Mouse (Mus musculus) MEL (cell line): ENCODE measurements around the gene Cep78. TPM values are rescaled to one million over a fixed set of nuclear protein-coding genes. Genes with fewer than 3 reads are reported as not detected.

Experiments
- DNase-seq: peaks from one replicate; pipeline ENCODE4 v3.0.0; 2011; ENCODE audit warnings: low read depth, low spot score
- H3K27ac ChIP-seq: 2 replicates; pipeline ENCODE4 v1.5.1; 2012; ENCODE audit warnings: low read depth, mild to moderate bottlenecking, control low read depth, low read length, moderate library complexity; ENCODE audit not compliant: control insufficient read depth
- H3K27me3 ChIP-seq, 2 experiments: fragments of 150-350 bp in 1 of 2; sonication (generic) in 1 of 2; 2 replicates each; pipeline ENCODE4 v1.6.1; 2012; ENCODE audit warnings: low read length in 2 of 2, mild to moderate bottlenecking in 2 of 2, improper control_type of control experiment in 1 of 2, moderate library complexity in 1 of 2; ENCODE audit not compliant: insufficient read depth in 2 of 2, control insufficient read depth in 1 of 2
- H3K36me3 ChIP-seq, 2 experiments: 2 replicates each; pipeline ENCODE4 v1.6.1; 2012 to 2014; ENCODE audit warnings: low read length in 2 of 2, improper control_type of control experiment in 1 of 2, inconsistent platforms in 1 of 2, mild to moderate bottlenecking in 1 of 2; ENCODE audit not compliant: insufficient read depth in 2 of 2, control insufficient read depth in 1 of 2
- H3K4me1 ChIP-seq, 2 experiments: fragments of 150-350 bp in 1 of 2; sonication (generic) in 1 of 2; 2 replicates each; pipeline ENCODE4 v1.6.1; 2012; ENCODE audit warnings: low read length in 2 of 2, improper control_type of control experiment in 1 of 2, mild to moderate bottlenecking in 1 of 2; ENCODE audit not compliant: insufficient read depth in 2 of 2, control insufficient read depth in 1 of 2
- H3K4me3 ChIP-seq, 2 experiments: fragments of 150-350 bp in 1 of 2; sonication (generic) in 1 of 2; 2 replicates each; pipeline ENCODE4 v1.5.1; 2012; ENCODE audit warnings: low read depth in 2 of 2, low read length in 2 of 2, mild to moderate bottlenecking in 2 of 2, moderate library complexity in 2 of 2, control low read depth in 1 of 2, improper control_type of control experiment in 1 of 2; ENCODE audit not compliant: control insufficient read depth in 1 of 2, insufficient read depth in 1 of 2
- H3K79me2 ChIP-seq: 2 replicates; pipeline ENCODE4 v1.6.1; 2012; ENCODE audit warnings: mild to moderate bottlenecking, low read length, moderate library complexity; ENCODE audit not compliant: control insufficient read depth, poor library complexity, insufficient read depth
- H3K9ac ChIP-seq: 2 replicates; pipeline ENCODE4 v1.6.1; 2012; ENCODE audit warnings: low read depth, mild to moderate bottlenecking, control low read depth, low read length, moderate library complexity; ENCODE audit not compliant: control insufficient read depth, poor library complexity, severe bottlenecking
- H3K9me3 ChIP-seq: fragments of 150-350 bp; sonication (generic); replicated peaks from 2 replicates; pipeline ENCODE4 v1.6.1; 2012; ENCODE audit warnings: mild to moderate bottlenecking, low read length, improper control_type of control experiment, moderate library complexity; ENCODE audit not compliant: insufficient read depth
- BHLHE40 ChIP-seq: IDR thresholded peaks from 2 replicates; pipeline ENCODE4 v1.6.1; 2012; ENCODE audit warnings: low read depth, mild to moderate bottlenecking, inconsistent platforms, low read length, improper control_type of control experiment, borderline replicate concordance
- CTCF ChIP-seq, 3 experiments: IDR thresholded peaks in 2 of 3; conservative IDR thresholded peaks in 1 of 3; 2 replicates each; pipeline ENCODE4 v1.5.1; 2011 to 2012; ENCODE audit warnings: low read length in 3 of 3, low read depth in 2 of 3, mild to moderate bottlenecking in 2 of 3, improper control_type of control experiment in 1 of 3, inconsistent platforms in 1 of 3, mixed read lengths in 1 of 3, moderate library complexity in 1 of 3; ENCODE audit not compliant: control insufficient read depth in 1 of 3, insufficient read depth in 1 of 3, poor library complexity in 1 of 3, severe bottlenecking in 1 of 3
- E2F4 ChIP-seq: IDR thresholded peaks from 2 replicates; pipeline ENCODE4 v1.6.1; 2011; ENCODE audit warnings: low read depth, low read length, improper control_type of control experiment, borderline replicate concordance
- EP300 ChIP-seq, 2 experiments: IDR thresholded peaks; 2 replicates each; pipeline ENCODE4 v1.6.1; 2011; ENCODE audit warnings: improper control_type of control experiment in 2 of 2, low read length in 2 of 2, low read depth in 1 of 2, mild to moderate bottlenecking in 1 of 2
- ETS1 ChIP-seq: IDR thresholded peaks from 2 replicates; pipeline ENCODE4 v1.6.1; 2012; ENCODE audit warnings: low read depth, mild to moderate bottlenecking, inconsistent platforms, low read length, improper control_type of control experiment, moderate library complexity
- GABPA ChIP-seq: IDR thresholded peaks from 2 replicates; pipeline ENCODE4 v1.6.1; 2012; ENCODE audit warnings: low read depth, mild to moderate bottlenecking, inconsistent platforms, low read length, improper control_type of control experiment, moderate library complexity
- GATA1 ChIP-seq: IDR thresholded peaks from 2 replicates; pipeline ENCODE4 v1.6.1; 2011; ENCODE audit warnings: low read depth, low read length, improper control_type of control experiment
- HCFC1 ChIP-seq: IDR thresholded peaks from 2 replicates; pipeline ENCODE4 v1.6.1; 2012; ENCODE audit warnings: low read depth, mild to moderate bottlenecking, inconsistent platforms, low read length, improper control_type of control experiment, moderate library complexity
- MAX ChIP-seq: IDR thresholded peaks from 2 replicates; pipeline ENCODE4 v1.6.1; 2011; ENCODE audit warnings: low read length, improper control_type of control experiment
- MEF2A ChIP-seq: IDR thresholded peaks from 2 replicates; pipeline ENCODE4 v1.6.1; 2014; ENCODE audit warnings: low read depth, mild to moderate bottlenecking, inconsistent platforms, low read length, improper control_type of control experiment; ENCODE audit not compliant: poor library complexity, insufficient replicate concordance, severe bottlenecking; ENCODE audit errors: extremely low read depth
- MXI1 ChIP-seq: IDR thresholded peaks from 2 replicates; pipeline ENCODE4 v1.6.1; 2011; ENCODE audit warnings: mild to moderate bottlenecking, low read depth, low read length, improper control_type of control experiment
- MYB ChIP-seq: IDR thresholded peaks from 2 replicates; pipeline ENCODE4 v1.6.1; 2011; ENCODE audit warnings: mild to moderate bottlenecking, low read depth, low read length, improper control_type of control experiment
- MYC ChIP-seq: IDR thresholded peaks from 2 replicates; pipeline ENCODE4 v1.6.1; 2011; ENCODE audit warnings: low read depth, mild to moderate bottlenecking, low read length, improper control_type of control experiment, moderate library complexity
- RAD21 ChIP-seq: IDR thresholded peaks from 2 replicates; pipeline ENCODE4 v1.6.1; 2011; ENCODE audit warnings: mild to moderate bottlenecking, low read depth, low read length, improper control_type of control experiment
- SIN3A ChIP-seq: IDR thresholded peaks from 2 replicates; pipeline ENCODE4 v1.6.1; 2012; ENCODE audit warnings: low read length, improper control_type of control experiment, inconsistent platforms
- SMC3 ChIP-seq: IDR thresholded peaks from 2 replicates; pipeline ENCODE4 v1.6.1; 2011; ENCODE audit warnings: low read depth, low read length, improper control_type of control experiment
- TAL1 ChIP-seq: IDR thresholded peaks from 2 replicates; pipeline ENCODE4 v1.6.1; 2012; ENCODE audit warnings: mild to moderate bottlenecking, inconsistent platforms, low read length, moderate library complexity, mixed read lengths
- TBP ChIP-seq: IDR thresholded peaks from 2 replicates; pipeline ENCODE4 v1.8.0; 2011; ENCODE audit warnings: low read depth, low read length, improper control_type of control experiment
- ZC3H11A ChIP-seq: IDR thresholded peaks from 2 replicates; pipeline ENCODE4 v1.6.1; 2012; ENCODE audit warnings: low read depth, mild to moderate bottlenecking, inconsistent platforms, low read length, improper control_type of control experiment
- ZNF384 ChIP-seq: IDR thresholded peaks from 2 replicates; pipeline ENCODE4 v1.6.1; 2012; ENCODE audit warnings: low read depth, mild to moderate bottlenecking, inconsistent platforms, low read length, improper control_type of control experiment
- polyA plus RNA-seq, 2 experiments: library from polyadenylated mRNA; stranded (reverse) in 1 of 2; unstranded in 1 of 2; fragments of >175 nt in 1 of 2; fragments of >200 nt in 1 of 2; gene quantifications; 2 replicates each; pipeline versions ENCODE4 v1.2.1 to v1.2.4; 2012; ENCODE audit warnings: low replicate concordance in 2 of 2, low read depth in 1 of 2; ENCODE audit not compliant: insufficient read length in 2 of 2, insufficient read depth in 1 of 2, missing spikeins in 1 of 2
- total RNA-seq: library from RNA; depleted of rRNA; stranded (reverse); fragments of 300-350 nt; gene quantifications from 2 replicates; pipeline ENCODE4 v1.2.3, GENCODE M21; 2012

The Cep78 gene
- total and polyA plus RNA-seq, 3 experiments: 22.2 to 23.0 TPM; not detected in 1

DNA sequence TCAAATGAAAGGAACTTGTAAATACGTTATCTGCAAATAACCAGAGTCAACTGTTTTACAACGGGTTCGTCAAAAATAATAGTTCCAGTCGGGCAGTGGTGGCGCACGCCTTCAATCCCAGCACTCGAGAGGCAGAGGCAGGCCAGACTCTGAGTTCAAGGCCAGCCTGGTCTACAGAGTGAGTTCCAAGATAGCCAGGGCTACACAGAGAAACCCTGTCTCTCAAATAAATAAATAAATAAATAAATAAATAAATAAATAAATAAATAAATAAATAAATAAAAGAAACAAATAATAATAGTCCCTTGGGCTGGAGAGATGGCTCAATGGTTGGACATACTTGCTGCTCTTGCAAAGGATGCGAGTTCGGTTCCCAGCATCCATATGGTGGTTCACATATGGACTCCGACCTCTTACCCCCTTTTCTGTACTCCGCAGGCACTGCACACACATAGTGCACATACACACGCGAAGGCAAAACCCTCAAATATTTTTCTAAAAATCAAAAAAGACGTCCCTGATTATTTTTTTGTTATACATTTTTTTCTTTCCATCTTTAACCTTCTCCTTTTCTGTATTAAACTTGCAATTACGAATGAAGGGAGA lies 947 bp downstream of the Cep78 start:
- H3K79me2 ChIP-seq: peaks cover 16% of the 10 kb centered on the region

DNA sequence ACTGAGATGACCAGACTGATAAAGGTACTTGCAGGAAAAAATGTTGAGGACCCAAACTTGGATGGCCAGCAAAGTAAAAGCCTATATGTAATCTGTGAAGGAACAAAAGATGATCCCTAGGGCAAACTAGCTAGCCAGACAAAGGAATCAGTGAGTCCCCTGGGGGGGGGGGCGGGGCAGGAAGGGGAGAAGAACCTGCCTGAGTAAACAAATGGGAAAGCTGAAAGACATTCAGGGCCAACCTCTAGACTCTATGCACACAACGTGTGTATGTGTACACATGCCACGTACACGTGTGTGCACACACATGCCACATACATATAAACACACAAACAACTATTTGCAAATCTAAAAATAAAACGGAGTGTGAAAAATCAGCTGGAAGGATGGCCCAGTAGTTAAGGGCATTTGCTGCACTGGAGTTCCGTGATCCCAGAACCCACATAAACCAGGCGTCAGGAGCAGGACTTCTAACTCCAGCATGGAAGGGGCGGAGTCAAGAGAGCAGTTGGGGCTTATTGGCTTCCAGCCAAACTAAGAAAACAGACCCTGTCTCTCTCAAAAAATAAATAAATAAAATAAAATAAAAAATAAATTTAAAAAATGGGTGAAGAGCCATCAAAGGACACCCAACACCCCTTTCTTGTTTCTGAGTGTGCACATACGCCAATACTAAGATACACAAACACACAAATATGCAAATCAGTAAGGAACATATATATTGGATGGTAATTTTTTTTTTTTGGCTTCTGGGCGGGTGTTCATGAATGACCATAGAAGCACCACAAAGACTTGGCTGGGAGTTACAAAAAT lies 1.7 kb downstream of the Cep78 start:
- Histone ChIP-seq H3K27ac (peak overlapping the region; percentile 30; the same call in 1 of the 2 replicates), H3K36me3 (peaks cover 0 to 13% of the 10 kb centered on the region in 2 experiments; a peak in 2 of 4 replicates), H3K27me3 (no peaks in the 10 kb centered on the region), H3K4me3 (peak overlapping the region; percentile 25 to 87; a peak in 3 of 4 replicates), H3K4me1 (peaks cover 0 to 4% of the 10 kb centered on the region in 2 experiments; a peak in 2 of 4 replicates), H3K9me3 (no peaks in the 10 kb centered on the region), H3K9ac (peak overlapping the region; percentile 39; the same call in 1 of the 2 replicates), H3K79me2 (peaks cover 16% of the 10 kb centered on the region)
- peak; percentile 68 for DNase-seq
- TF ChIP-seq MEF2A: no peak
- peak; percentile 81 for TF ChIP-seq ZNF384
- no peak for TF ChIP-seq GABPA

More for the DNA sequence above, 947 bp downstream of the Cep78 start:
- Histone ChIP-seq H3K27me3 (no peaks in the 10 kb centered on the region), H3K27ac (peak overlapping the region; percentile 51), H3K9me3 (no peaks in the 10 kb centered on the region), H3K36me3 (peaks cover 0 to 13% of the 10 kb centered on the region in 2 experiments; a peak in 2 of 4 replicates), H3K4me1 (peaks cover 0 to 4% of the 10 kb centered on the region in 2 experiments; a peak in 2 of 4 replicates), H3K4me3 (peak overlapping the region; percentile 87 to 92), H3K9ac (peak overlapping the region; percentile 89)
- peak; percentile 51 for DNase-seq
- TF ChIP-seq TBP: peak; percentile 39; the same call in 1 of the 2 replicates
- 0 out of 2 replicates have a peak, but pooled peaks have one; percentile 14 for TF ChIP-seq GATA1
- TF ChIP-seq EP300 (IDR thresholded peaks at IDR 0.05; ENCODE audit: low read depth in 1 of 2, low read length in 2 of 2): peak in 1 of 2 experiments; percentile 53; a peak in 2 of 4 replicates
- TF ChIP-seq HCFC1: no peak
- TF ChIP-seq MYC: peak; percentile 34; the same call in 1 of the 2 replicates
- peak; percentile 82 for TF ChIP-seq MYB

DNA sequence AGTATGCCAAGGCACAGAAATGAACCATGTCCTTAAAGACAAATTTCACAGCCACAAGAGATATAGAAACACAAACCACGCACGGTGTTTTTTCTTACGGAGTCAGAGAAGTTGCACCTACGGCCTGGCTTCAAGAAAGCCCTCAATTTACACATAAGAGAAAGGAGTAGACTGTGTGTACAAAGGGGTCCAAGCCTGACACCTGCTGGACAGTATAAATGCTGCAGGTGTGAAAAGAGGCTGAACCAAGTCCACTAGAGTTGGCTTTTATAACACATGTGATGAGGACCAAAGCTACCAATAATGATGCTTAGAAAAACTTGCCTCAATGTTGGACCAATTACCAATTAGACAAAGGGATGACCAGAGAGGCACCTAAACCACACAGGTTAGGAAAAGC lies 2.9 kb downstream of the Cep78 start:
- peaks cover 0 to 4% of the 10 kb centered on the region in 2 experiments; a peak in 2 of 4 replicates for H3K4me1 ChIP-seq
- peaks cover 0 to 13% of the 10 kb centered on the region in 2 experiments; a peak in 3 of 4 replicates for H3K36me3 ChIP-seq
- H3K9ac ChIP-seq: no peak overlapping the region
- H3K79me2 ChIP-seq: peaks cover 16% of the 10 kb centered on the region
- 0 out of 2 replicates have a peak, but pooled peaks have one; percentile 7 for TF ChIP-seq ETS1
- peak; percentile 74 for TF ChIP-seq RAD21
- TF ChIP-seq SIN3A: peak; percentile 48; the same call in 1 of the 2 replicates
- no peak for TF ChIP-seq BHLHE40
- TF ChIP-seq E2F4: no peak
- TF ChIP-seq ZC3H11A: peak; percentile 34; the same call in 1 of the 2 replicates
- TF ChIP-seq MAX: peak; percentile 14; the same call in 1 of the 2 replicates
- 0 out of 2 replicates have a peak, but pooled peaks have one; percentile 54 for TF ChIP-seq MYC
- TF ChIP-seq HCFC1: no peak
- no peak for TF ChIP-seq ZNF384
- TF ChIP-seq MXI1: no peak
- peak; percentile 57 for TF ChIP-seq SMC3
- no peak for TF ChIP-seq TAL1
- peak; percentile 61 to 80 (median 78) for TF ChIP-seq CTCF (IDR thresholded peaks at IDR 0.05 in 2 of 3, conservative IDR thresholded peaks at IDR 0.05 in 1 of 3; ENCODE audit: control insufficient read depth in 1 of 3, insufficient read depth in 1 of 3, low read depth in 2 of 3, low read length in 3 of 3, poor library complexity in 1 of 3, severe bottlenecking in 1 of 3)
- no peak overlapping the region for H3K27ac ChIP-seq
- H3K4me3 ChIP-seq: no peak overlapping the region
- no peaks in the 10 kb centered on the region for H3K27me3 ChIP-seq
- H3K9me3 ChIP-seq: no peaks in the 10 kb centered on the region
- DNase-seq: peak; percentile 83
